Mouse (Mus musculus) adrenal gland, adult 2 months (tissue): ENCODE results near the gene Slc24a2. TPM values are rescaled to one million over a fixed set of nuclear protein-coding genes. Genes with fewer than 3 reads are reported as not detected.

Experiments used
- DNase-seq: peaks from one replicate; pipeline ENCODE4 v3.0.0; 2021
- polyA plus RNA-seq: library from polyadenylated mRNA; depleted of rRNA; stranded (reverse); fragments of >200 nt; gene quantifications from 2 replicates; pipeline ENCODE4 v1.2.3, GENCODE M21; 2012
- total RNA-seq, 2 experiments: library from RNA; stranded (reverse); gene quantifications; 2 replicates each; pipeline ENCODE4 v1.2.3; 2021

Slc24a2 gene
- total and polyA plus RNA-seq, 3 experiments = 0.65 to 17.8 (median 14.8) TPM

GRCm38 (mm10) chr4:87043296-87043695, 187.0 kb downstream of the Slc24a2 start:
- no peak for DNase-seq

- DNase-seq = no peak
These were observed 188.8 kb downstream of the Slc24a2 start for GRCm38 (mm10) chr4:87041412-87041997.

- peak; percentile 15 for DNase-seq
These were observed 192.7 kb downstream of the Slc24a2 start for GRCm38 (mm10) chr4:87037592-87037991.

- DNase-seq = no peak
These were observed 193.8 kb downstream of the Slc24a2 start for GRCm38 (mm10) chr4:87036507-87036906.

- no peak for DNase-seq
These were observed 194.6 kb downstream of the Slc24a2 start for GRCm38 (mm10) chr4:87035701-87036100.

GRCm38 (mm10) chr4:87032632-87033031, 197.6 kb downstream of the Slc24a2 start:
- no peak for DNase-seq

GRCm38 (mm10) chr4:87031076-87031475, 199.2 kb downstream of the Slc24a2 start:
- DNase-seq = no peak

- peak; percentile 10 for DNase-seq
These were observed 203.7 kb downstream of the Slc24a2 start for GRCm38 (mm10) chr4:87026311-87027151.

GRCm38 (mm10) chr4:87024556-87024955, 205.7 kb downstream of the Slc24a2 start:
- no peak for DNase-seq

GRCm38 (mm10) chr4:87021542-87021941, 208.7 kb downstream of the Slc24a2 start:
- no peak for DNase-seq

- DNase-seq = no peak
These were observed 210.7 kb downstream of the Slc24a2 start for GRCm38 (mm10) chr4:87019486-87020105.

- DNase-seq = no peak
These were observed 211.9 kb downstream of the Slc24a2 start for GRCm38 (mm10) chr4:87018073-87018997.

- no peak for DNase-seq
These were observed 212.8 kb downstream of the Slc24a2 start for GRCm38 (mm10) chr4:87017464-87017863.

GRCm38 (mm10) chr4:87015746-87016145, 214.5 kb downstream of the Slc24a2 start:
- DNase-seq = peak; percentile 42

- DNase-seq = peak; percentile 35
These were observed 216.3 kb downstream of the Slc24a2 start for GRCm38 (mm10) chr4:87013721-87014620.

GRCm38 (mm10) chr4:86992470-86992869, 237.8 kb downstream of the Slc24a2 start:
- DNase-seq = no peak

- no peak for DNase-seq
These were observed 241.0 kb downstream of the Slc24a2 start for GRCm38 (mm10) chr4:86989301-86989700.

- no peak for DNase-seq
These were observed 242.4 kb downstream of the Slc24a2 start for GRCm38 (mm10) chr4:86987846-86988245.

GRCm38 (mm10) chr4:86977272-86977671, 253.0 kb downstream of the Slc24a2 start:
- no peak for DNase-seq

GRCm38 (mm10) chr4:86957576-86958411, 272.5 kb downstream of the Slc24a2 start:
- peak; percentile 47 for DNase-seq
